Mouse (Mus musculus) thymus, adult 2 months (tissue): ENCODE data around the gene Rassf8.

ENCODE experiments used
- CTCF ChIP-seq: fragments of 200-500 bp; IDR thresholded peaks from 2 replicates; pipeline ENCODE4 v1.5.1; 2012; ENCODE audit warnings: mild to moderate bottlenecking, control low read depth, low read length, moderate library complexity, borderline replicate concordance; ENCODE audit not compliant: control insufficient read depth, poor library complexity, insufficient read depth; ENCODE audit errors: extremely low read depth
- POLR2A ChIP-seq: fragments of 200-500 bp; IDR thresholded peaks from 2 replicates; pipeline ENCODE4 v1.6.1; 2012; ENCODE audit warnings: mild to moderate bottlenecking, low read length, control low read depth, moderate library complexity; ENCODE audit not compliant: control insufficient read depth, poor library complexity, insufficient read depth; ENCODE audit errors: extremely low read depth

DNA sequence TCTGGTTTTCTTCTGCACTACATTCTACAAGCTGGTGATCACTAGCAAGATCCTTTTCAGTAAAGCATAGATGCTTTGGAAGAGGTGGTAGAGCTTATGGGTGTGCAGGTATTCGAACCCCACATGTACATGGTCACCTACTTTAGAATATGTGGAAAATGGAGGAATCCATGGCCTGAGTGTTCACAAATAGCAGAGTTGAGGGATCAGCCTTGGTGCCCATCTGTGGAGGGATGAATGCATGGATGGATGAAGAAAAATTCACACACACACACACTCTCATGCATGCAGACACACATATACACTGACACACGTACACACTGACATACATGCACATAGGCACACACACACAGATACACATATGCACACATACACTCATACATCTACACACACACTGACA lies 27.9 kb downstream of the Rassf8 start:
- TF ChIP-seq CTCF (no peak), POLR2A (no peak)
